Mouse (Mus musculus) stomach, postnatal 0 days (tissue): ENCODE data around the gene Man2a1. TPM values are rescaled to one million over a fixed set of nuclear protein-coding genes. Genes with fewer than 3 reads are reported as not detected.

ENCODE experiments used
- ATAC-seq: fragments of 200-750 bp; cut with Nextera tagmentation; 2 replicates; pipeline ENCODE4 v1.8.0; 2017; ENCODE audit not compliant: low FRiP score, low TSS enrichment
- DNase-seq: peaks from one replicate; pipeline ENCODE4 v3.0.0-alpha.2; 2016; ENCODE audit warnings: low spot score
- H3K27ac ChIP-seq: fragments of 300-500 bp; sonication (generic); replicated peaks from 2 replicates; pipeline ENCODE4 v1.5.1; 2014; ENCODE audit warnings: mild to moderate bottlenecking, control low read depth
- H3K27me3 ChIP-seq: fragments of 300-500 bp; sonication (generic); 2 replicates; pipeline ENCODE4 v1.6.1; 2014; ENCODE audit warnings: low read length; ENCODE audit not compliant: control insufficient read depth, insufficient read depth
- H3K36me3 ChIP-seq: fragments of 300-500 bp; sonication (generic); 2 replicates; pipeline ENCODE4 v1.6.1; 2014; ENCODE audit warnings: low read length, mixed read lengths; ENCODE audit not compliant: control insufficient read depth, insufficient read depth
- H3K4me1 ChIP-seq: fragments of 300-500 bp; sonication (generic); replicated peaks from 2 replicates; pipeline ENCODE4 v1.6.1; 2014; ENCODE audit warnings: antibody characterized with exemption; ENCODE audit not compliant: control insufficient read depth, insufficient read depth
- H3K4me2 ChIP-seq: fragments of 300-500 bp; sonication (generic); replicated peaks from 2 replicates; pipeline ENCODE4 v1.6.1; 2014; ENCODE audit warnings: low read depth, mild to moderate bottlenecking, control low read depth, moderate library complexity
- H3K4me3 ChIP-seq: fragments of 300-500 bp; sonication (generic); 2 replicates; pipeline ENCODE4 v1.5.1; 2014; ENCODE audit warnings: low read depth, low read length, control low read depth
- H3K9ac ChIP-seq: fragments of 300-500 bp; sonication (generic); 2 replicates; pipeline ENCODE4 v1.6.1; 2014; ENCODE audit warnings: mild to moderate bottlenecking, low read length, control low read depth, mixed read lengths
- H3K9me3 ChIP-seq: fragments of 300-500 bp; sonication (generic); 2 replicates; pipeline ENCODE4 v1.6.1; 2016; ENCODE audit warnings: low read length; ENCODE audit not compliant: control insufficient read depth
- CTCF ChIP-seq: IDR thresholded peaks from 2 replicates; pipeline ENCODE4 v1.5.1; 2016; ENCODE audit warnings: antibody characterized with exemption, low read depth, mild to moderate bottlenecking, moderate library complexity
- EP300 ChIP-seq: optimal IDR thresholded peaks from 2 replicates; pipeline ENCODE3; 2016; ENCODE audit warnings: antibody characterized with exemption
- WGBS: fragments of 180-500 bp; shearing (Covaris S2); extraction: QIAGEN DNeasy Blood & Tissue Kit; methylation state at CpG from one replicate; pipeline ENCODE4 v1.1.7; 2014; 5-methylcytosine and 5-hydroxymethylcytosine counted together
- polyA plus RNA-seq: library from polyadenylated mRNA; unstranded; fragments of >200 nt; fragmentation: Nextera tagmentation; extraction: Ambion mirVana; gene quantifications from 2 replicates; pipeline ENCODE4 v1.2.1, GENCODE M21; 2015

Man2a1 gene
- polyA plus RNA-seq, 1 experiment from 2014 or later: 9.3 TPM

DNA sequence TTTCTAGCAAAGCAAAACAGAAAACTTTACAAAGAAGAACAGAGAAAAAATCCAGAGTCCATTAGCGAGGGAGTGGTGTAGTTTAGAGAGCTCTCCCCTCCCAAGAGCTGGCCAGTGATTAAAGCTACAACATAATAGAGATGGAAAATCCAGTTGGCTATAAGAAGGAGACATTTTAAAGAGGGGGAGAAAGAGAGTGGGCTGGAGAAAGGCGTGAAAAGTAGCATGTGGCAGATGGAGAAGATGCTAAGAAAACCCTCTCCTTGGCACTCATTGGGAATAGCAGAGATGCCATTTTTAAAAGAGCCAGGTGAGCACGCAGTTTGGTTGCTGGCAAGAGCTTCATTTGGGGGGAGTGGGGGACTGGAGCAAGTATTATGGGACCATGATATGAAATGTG lies 89.1 kb downstream of the Man2a1 start:
- H3K4me2 ChIP-seq: no peak overlapping the region
- H3K9me3 ChIP-seq: 0 out of 2 replicates have a peak, but pooled peaks cover 4% of the 10 kb centered on the region
- DNase-seq: no peak
- no peak overlapping the region for H3K27ac ChIP-seq
- no peak for ATAC-seq
- H3K27me3 ChIP-seq: no peaks in the 10 kb centered on the region
- TF ChIP-seq EP300 (no peak), CTCF (no peak)
- H3K9ac ChIP-seq: no peak overlapping the region
- no peak overlapping the region for H3K4me3 ChIP-seq
- peaks cover 11% of the 10 kb centered on the region for H3K36me3 ChIP-seq
- WGBS: 92% methylated on average over 3 of the region's 3 CpGs
- no peaks in the 10 kb centered on the region for H3K4me1 ChIP-seq

GRCm38 (mm10) chr17:64697277-64697831 lies 96.8 kb downstream of the Man2a1 start:
- TF ChIP-seq CTCF (no peak), EP300 (no peak)
- Histone ChIP-seq H3K4me2 (no peak overlapping the region), H3K27me3 (no peaks in the 10 kb centered on the region), H3K9me3 (no peaks in the 10 kb centered on the region), H3K4me3 (no peak overlapping the region), H3K36me3 (peaks cover 2% of the 10 kb centered on the region; the same call in 1 of the 2 replicates), H3K27ac (no peak overlapping the region), H3K9ac (no peak overlapping the region), H3K4me1 (no peaks in the 10 kb centered on the region)
- 89% methylated on average over 10 of the region's 10 CpGs for WGBS
- ATAC-seq: no peak
- DNase-seq: no peak

DNA sequence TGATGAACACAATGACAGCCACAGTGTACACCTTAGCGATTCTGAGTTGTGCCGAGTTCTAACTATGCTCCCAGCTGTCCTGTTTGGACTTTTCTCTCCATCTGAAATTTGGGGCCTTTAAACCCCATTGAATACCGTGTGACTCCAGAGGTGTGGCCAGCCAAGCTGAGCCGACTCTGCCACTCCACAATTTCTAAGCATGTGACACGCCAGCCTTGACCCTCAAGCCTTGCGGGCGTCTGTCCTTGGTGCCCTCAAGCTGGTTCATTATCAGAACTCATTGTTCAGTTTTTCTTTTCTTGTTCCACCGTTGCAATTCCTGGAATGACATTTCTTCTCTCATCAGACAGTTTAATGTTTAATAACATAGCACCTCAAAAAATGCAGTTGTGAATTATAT lies 98.0 kb downstream of the Man2a1 start:
- Histone ChIP-seq H3K4me1 (no peaks in the 10 kb centered on the region), H3K9me3 (no peaks in the 10 kb centered on the region), H3K27me3 (no peaks in the 10 kb centered on the region), H3K9ac (no peak overlapping the region), H3K27ac (no peak overlapping the region), H3K4me3 (no peak overlapping the region), H3K36me3 (peaks cover 2% of the 10 kb centered on the region; the same call in 1 of the 2 replicates), H3K4me2 (no peak overlapping the region)
- 83% methylated on average over 8 of the region's 8 CpGs for WGBS
- DNase-seq: no peak
- no peak for TF ChIP-seq CTCF
- TF ChIP-seq EP300: no peak
- ATAC-seq: no peak

DNA sequence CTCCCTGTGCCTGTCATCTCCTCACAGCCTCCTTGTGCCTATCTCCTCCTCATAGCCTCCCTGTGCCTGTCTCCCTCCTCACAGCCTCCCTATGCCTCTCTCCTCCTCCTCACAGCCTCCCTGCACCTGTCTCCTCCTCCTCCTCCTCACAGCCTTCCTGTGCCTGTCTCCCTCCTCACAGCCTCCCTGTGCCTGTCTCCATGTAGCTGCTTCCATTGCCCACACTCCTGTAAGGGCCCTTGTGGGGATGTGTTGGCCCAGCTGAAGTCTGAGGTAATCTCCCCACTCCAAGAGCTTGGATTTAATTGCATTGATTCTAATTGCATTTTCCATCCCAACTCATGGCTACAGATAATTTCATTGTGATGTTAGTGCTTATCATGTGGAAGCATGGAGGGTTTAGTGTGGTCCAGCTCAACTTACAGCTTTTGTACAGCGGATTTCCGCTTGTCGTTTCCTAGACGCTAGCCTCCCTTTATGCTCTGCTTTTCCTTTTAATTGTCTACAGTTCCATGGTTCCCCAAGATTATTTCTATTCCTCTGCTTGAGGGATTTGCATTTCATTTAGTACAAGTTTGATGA lies 103.2 kb downstream of the Man2a1 start:
- Histone ChIP-seq H3K9me3 (no peaks in the 10 kb centered on the region), H3K4me2 (no peak overlapping the region)

GRCm38 (mm10) chr17:64707529-64707928 lies 107.0 kb downstream of the Man2a1 start:
- Histone ChIP-seq H3K4me3 (no peak overlapping the region), H3K4me1 (no peaks in the 10 kb centered on the region), H3K9ac (no peak overlapping the region), H3K27ac (no peak overlapping the region), H3K4me2 (no peak overlapping the region), H3K9me3 (no peaks in the 10 kb centered on the region), H3K36me3 (no peaks in the 10 kb centered on the region; the same call in 1 of the 2 replicates), H3K27me3 (no peaks in the 10 kb centered on the region)
- TF ChIP-seq EP300 (no peak), CTCF (no peak)
- ATAC-seq: no peak
- no peak for DNase-seq
- WGBS: 89% methylated on average over 6 of the region's 6 CpGs

More for the DNA sequence above, 103.2 kb downstream of the Man2a1 start:
- TF ChIP-seq EP300 (no peak), CTCF (no peak)
- WGBS: 94% methylated on average over 4 of the region's 4 CpGs
- H3K9ac ChIP-seq: no peak overlapping the region
- no peaks in the 10 kb centered on the region for H3K4me1 ChIP-seq
- H3K27me3 ChIP-seq: no peaks in the 10 kb centered on the region
- no peak overlapping the region for H3K27ac ChIP-seq
- H3K4me3 ChIP-seq: no peak overlapping the region
- DNase-seq (no peak), ATAC-seq (no peak)
- no peaks in the 10 kb centered on the region for H3K36me3 ChIP-seq

DNA sequence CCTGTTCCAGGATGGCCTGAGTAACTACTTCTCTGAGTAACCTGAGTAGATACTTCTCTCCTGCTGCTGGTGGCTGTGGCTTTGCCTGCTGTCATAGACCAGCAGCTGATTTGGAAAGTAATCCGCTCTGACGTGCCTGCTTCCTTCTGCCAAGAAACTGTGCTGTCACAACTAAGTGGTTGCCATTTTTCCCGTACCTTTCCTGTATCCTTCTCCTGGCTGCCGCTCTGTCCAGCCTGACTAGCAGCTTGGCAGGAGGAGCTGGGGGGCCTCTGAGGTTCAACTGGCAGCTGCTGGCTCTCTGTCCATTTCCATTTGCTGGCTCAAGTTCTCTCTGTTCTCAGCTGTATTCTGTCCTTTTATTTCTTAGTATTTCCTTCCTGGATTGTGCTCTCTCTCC lies 115.8 kb downstream of the Man2a1 start:
- H3K4me2 ChIP-seq: no peak overlapping the region
- no peak overlapping the region for H3K4me3 ChIP-seq
- no peaks in the 10 kb centered on the region for H3K27me3 ChIP-seq
- TF ChIP-seq EP300 (no peak), CTCF (no peak)
- peak; percentile 20 for DNase-seq
- H3K9ac ChIP-seq: no peak overlapping the region
- no peak overlapping the region for H3K27ac ChIP-seq
- no peak; the same call in 1 of the 2 replicates for ATAC-seq
- H3K4me1 ChIP-seq: no peaks in the 10 kb centered on the region
- whole genome bisulfite sequencing: 45% methylated on average over 4 of the region's 4 CpGs
- no peaks in the 10 kb centered on the region; the same call in 1 of the 2 replicates for H3K36me3 ChIP-seq
- no peaks in the 10 kb centered on the region for H3K9me3 ChIP-seq
